Mouse (Mus musculus) gastrocnemius, postnatal 14 days (tissue): ENCODE data around the gene Hmgxb4. TPM values are rescaled to one million over a fixed set of nuclear protein-coding genes. Genes with fewer than 3 reads are reported as not detected.
"Not testable (repeated sequence)": the region's sequence is repeated elsewhere in the genome, so short reads cannot be mapped to it uniquely, and the experiment has no call there.

Experiments used
- DNase-seq: peaks from one replicate; pipeline ENCODE4 v3.0.0; 2021; ENCODE audit warnings: mixed read lengths
- intact Hi-C: fragments of 180-260 bp; cut with DNase I; formaldehyde crosslinking; loops from one replicate; pipeline ENCODE4 v1.15.1; 2025; ENCODE audit warnings: low total_unique reads
- long read RNA-seq, 2 experiments: library from polyadenylated mRNA; stranded (forward); transcript quantifications; one replicate each; pipeline ENCODE4 v2.0.0; 2021
- total RNA-seq, 2 experiments: library from RNA; stranded (reverse); gene quantifications; 2 replicates each; pipeline ENCODE4 v1.2.3; 2021

The Hmgxb4 gene
- 1 to 10 TPM; 8.3 to 9.9 TPM for total RNA-seq
- long read RNA-seq, experiment 1, full-length matches to known transcripts = 3 of 7 reads
- long read RNA-seq, experiment 1, partial matches to known transcripts = 0 of 7 reads
- long read RNA-seq, experiment 1, other reads (novel, unspliced or antisense) = 4 of 7 reads
- long read RNA-seq, experiment 2, partial matches to known transcripts = 1 of 2 reads
- long read RNA-seq, experiment 2, other reads (novel, unspliced or antisense) = 0 of 2 reads

DNA sequence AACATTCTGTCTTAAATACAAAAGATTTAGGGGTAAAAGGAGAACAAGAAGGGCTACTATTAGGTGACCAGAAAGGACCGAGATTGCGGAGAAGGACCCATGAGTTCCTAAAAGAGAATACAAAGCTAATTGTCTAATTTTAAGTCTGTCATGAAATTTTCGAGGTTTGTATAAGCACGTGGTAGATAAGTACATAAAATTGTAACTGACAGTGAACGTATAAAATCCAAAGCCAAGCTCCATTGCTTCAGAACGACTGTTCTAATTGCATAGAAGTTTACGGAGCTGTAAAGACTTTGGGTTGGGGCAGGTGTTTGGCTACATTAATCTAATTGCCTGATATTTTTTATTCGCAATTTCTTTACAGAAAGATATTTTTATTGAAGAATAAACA, at the start of gene Hmgxb4:
Gene Hmgxb4 (plus strand): TSS at position 276 of the 394 bp plus-strand sequence.
- intact Hi-C loops = no loop called here

DNA sequence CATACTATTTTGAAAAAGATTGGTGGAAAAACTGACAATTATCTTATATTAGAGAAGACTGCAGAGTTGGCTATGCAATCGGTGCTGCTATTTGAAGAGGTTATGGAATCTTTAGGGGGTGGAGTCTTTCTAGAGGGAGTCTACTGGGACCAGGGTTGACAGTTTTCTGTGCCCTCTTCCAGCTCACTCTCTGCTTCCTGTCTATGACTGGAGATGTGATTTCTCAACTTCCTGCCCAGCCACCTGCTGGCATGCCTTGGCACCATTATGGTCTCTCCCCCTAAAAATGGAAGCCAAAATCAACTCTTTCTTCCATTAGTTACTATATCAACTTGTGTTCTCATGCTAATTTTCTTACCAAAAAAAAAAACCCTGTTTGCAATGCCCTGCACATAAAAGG, 43.7 kb upstream of the Hmgxb4 start:
- DNase-seq = no peak
- intact Hi-C loops = no loop called here

More for the DNA sequence above, at the start of gene Hmgxb4:
- DNase-seq = no peak

DNA sequence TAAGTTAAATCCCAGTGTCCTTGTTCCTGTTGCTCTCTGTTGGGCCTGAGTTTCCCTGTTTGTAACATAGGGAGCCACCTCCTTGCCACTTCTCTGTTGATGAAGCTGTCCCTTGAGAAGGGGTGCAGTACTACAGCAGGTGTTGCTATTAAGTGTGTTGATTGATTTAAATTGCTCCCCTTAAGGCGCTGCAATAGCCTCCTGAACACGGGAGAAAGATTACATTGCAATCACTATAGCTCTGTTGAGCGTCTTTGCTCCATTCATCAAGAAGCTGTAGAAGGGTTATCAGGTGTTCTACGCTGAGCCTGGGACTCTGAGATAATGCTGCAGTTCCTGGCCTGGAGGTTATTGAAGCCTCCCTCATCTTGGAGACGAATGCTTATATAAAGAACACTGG, 29.2 kb upstream of the Hmgxb4 start:
- intact Hi-C loops = no loop called here
- no peak for DNase-seq

DNA sequence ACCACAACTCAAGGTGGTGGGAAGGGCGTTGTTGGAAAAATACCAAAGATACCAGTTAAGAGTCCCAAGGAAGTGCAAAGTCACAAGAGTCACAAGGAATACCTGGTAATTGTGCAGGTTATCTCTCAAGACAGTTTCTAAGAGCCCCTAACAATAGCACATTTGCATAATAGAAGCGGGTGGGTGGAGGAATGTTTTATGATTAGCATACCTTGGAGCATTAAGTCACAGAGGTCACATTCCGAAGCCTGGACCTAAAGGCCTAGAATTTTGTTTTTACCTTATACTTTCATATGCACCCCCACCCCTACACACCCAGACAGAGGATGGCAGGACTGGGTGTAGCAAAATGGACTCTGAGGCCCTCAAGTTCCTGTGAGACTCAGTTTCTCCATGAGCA, 22.9 kb upstream of the Hmgxb4 start:
- DNase-seq, intact Hi-C loops: not testable (repeated sequence)

DNA sequence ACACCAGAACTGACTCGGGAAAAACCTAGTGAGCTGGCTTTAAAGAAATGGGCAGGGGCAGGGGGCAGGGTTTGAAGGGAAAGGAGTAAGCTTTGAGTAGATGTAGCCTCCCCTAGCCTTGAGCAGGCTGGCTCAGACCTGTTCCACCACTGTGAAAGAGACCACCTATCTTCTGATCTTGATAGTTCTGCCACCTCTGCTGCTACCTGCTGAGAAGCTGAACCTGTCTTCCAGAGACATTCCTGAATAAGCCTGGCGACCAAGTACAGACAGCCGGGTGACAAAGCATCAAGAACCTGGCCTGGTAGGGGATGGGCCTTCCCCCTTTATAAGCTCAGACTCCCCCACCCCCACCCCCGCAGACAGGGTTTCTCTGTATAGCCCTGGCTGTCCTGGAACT, 21.5 kb upstream of the Hmgxb4 start:
- intact Hi-C loops = no loop called here
- DNase-seq = no peak

DNA sequence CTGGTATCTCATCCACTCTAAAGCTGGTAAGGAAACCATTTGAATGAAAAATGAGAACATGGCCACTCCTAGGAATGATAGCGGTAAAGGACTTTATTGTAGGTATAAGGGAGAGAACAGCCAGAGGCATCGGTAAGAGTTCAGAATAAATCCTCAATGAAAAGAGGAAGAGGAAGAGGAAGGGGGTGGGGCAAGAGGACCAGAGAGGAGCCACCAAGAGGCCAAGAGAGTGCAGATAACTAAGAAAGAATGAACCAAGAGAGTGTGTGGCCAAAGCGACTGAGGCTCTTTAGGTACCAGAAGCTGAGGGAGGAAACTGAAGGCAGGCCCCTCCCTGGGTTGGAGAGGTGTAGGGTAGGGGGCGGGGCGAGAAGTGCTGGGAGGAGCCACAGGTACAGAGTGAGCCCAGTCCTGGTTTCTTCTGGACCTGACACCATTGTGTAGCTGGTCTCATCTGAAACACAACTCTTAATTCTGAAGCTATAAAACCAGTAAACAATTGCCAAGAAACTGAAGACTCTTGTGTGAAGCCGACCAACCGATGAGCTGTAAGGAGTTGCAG, 20.8 kb upstream of the Hmgxb4 start:
- no peak for DNase-seq
- intact Hi-C loops = no loop called here

DNA sequence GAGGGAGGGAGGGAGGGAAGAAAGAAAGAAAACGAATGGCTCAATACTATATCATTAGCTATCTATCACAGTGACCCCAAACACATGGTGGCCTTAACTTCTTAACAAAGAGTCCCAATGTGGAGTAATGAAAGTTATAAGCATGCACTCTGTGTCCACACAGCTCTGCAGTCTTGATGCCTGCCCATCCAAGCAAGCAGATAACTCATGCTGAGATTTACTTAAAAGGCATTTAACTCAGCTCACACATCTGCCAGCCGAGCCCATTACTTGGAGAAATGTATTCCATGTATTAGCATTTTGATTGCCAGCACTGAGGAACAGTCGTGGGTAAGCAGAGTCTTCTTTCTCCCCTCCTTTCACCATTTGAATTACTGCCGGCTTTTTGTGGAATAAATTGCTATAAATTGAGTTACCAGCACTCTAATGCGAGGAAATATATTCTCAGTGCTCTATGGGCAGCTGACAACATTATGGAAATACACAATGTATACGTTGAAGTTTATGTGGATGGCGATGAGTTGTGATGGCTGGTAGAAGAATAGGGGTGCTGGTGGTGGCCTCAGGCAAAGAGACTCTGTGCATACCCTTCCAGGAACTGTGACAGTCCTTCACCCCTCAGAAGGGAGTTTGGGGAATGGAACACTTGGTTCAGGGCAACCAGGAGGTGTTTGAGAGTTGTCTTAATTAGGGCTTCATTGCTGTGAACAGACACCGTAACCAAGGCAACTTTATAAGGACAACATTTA, 19.9 kb upstream of the Hmgxb4 start:
- DNase-seq = no peak
- intact Hi-C loops = no loop called here

DNA sequence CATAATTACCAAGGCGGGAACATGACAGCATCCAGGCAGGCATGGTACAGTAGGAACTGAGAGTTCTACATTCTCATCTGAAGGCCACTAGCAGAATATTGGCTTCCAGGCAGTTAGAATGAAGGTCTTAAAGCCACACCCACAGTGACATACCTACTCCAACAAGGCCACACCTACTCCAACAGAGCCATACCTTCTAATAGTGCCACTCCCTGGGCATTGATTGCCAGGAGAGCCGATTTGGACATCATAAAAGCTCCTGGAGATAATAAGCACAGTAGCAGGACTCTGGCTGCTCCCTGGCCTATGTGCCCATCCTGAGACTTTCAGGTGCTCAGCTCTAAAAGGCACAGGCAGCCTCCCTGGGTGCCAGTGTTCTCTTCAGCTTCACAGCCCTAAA, 19.3 kb upstream of the Hmgxb4 start:
- intact Hi-C loops = no loop called here

DNA sequence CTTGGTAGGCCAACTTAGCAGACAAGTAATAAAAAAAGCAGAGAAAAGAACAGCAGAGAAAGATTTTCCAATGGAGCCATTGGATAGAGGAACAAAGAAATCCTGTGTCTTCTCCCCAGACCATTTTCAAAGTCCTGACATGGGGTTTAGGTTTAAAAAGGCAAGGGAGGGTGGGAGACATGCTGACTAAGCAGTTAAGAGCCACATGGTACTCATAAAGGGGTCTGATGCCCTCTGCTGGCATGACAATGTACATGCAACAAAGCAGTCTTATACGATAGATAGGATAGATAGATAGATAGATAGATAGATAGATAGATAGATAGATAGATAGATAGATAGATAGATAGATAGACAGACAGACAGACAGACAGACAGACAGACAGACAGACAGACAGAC, 15.7 kb upstream of the Hmgxb4 start:
- intact Hi-C loops = no loop called here
- DNase-seq = no peak

More for the DNA sequence above, 19.3 kb upstream of the Hmgxb4 start:
- no peak for DNase-seq

DNA sequence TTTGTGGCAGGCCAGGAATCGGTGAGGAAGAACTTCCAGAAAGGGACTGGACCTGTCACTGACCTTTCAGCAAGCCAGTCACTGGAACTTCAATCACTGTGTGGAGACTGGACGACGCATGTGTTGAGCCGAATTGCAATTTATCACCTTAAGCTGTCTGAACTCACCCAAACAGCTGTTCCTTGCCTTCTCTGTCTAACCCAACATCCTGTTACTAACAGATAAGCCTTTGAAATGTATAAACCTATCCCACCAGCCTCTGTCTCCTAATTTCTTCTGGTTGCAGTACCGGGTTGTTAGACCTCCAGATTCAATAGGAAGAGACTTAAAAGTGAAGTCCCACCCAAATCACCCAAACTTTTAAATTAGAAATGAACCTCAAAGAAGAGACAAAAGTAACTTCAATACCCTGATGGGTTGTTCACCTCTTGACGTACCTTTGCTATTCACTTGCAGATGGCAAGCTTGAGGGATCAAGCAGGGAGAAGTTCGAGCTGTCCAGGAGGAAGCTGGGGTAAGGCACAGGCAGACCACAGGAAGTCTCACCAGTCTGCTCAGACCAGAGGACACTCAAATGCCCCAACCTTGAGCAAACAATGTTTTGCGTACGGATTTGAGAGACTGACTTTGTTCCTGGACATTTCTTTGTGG, 13.0 kb upstream of the Hmgxb4 start:
- DNase-seq = no peak
- intact Hi-C loops = no loop called here

DNA sequence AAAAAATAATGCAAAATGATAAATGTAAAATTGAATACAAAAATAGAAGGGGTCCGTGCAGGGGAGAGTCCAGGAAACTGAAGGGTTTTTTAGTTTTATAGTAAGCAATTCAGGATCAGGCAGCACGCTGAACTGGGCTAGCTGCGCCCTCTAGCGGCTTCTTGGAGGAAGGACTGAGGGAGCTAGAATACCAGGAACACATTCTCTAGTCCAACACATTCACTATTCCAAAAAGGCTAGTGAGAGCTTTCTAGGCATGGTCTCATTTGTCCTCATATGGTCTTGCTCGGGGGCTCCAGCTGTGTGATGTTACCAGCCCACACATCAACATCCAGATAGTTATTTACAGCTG, 12.5 kb upstream of the Hmgxb4 start:
- intact Hi-C loops = no loop called here
- peak; percentile 48 for DNase-seq

DNA sequence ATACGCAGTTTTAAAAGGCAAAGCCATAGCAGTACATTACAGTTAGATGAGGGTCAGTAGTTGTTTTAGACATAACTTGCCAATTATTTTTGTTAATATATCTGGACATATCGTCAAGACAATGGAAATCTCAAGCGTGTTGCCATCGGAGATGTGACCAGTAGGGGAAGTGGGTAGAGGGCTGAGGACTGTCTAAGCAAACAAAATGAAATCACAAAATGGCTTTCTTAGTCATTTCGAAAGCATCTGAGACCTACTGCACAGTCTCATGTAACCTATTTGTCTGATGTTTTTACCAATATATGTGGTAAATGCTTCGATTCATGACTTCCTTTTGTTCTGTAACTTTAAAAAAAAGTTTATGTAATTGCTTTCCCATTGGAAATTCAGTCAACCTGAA, 11.3 kb upstream of the Hmgxb4 start:
- intact Hi-C loops = no loop called here

DNA sequence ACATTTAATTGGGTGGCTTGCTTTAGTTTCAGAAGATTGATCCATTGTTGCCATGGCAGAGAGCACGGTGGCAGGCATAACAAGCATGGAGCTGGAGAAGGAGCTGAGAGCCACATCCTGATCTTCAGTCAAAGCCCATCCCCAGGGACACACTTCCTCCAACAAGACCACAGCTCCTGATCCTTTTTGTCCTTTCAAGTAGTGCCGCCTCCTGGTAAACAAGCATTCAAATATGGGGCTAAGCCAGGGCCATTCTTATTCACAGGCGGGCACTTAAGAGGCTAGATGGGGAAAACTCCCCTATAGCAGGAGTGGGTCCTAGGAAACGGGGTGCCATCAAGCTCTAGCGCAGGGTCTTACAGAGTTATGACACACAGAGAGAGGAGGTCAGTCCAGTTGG, 5.7 kb upstream of the Hmgxb4 start:
- DNase-seq = no peak
- intact Hi-C loops = no loop called here

More for the DNA sequence above, 11.3 kb upstream of the Hmgxb4 start:
- DNase-seq = no peak

DNA sequence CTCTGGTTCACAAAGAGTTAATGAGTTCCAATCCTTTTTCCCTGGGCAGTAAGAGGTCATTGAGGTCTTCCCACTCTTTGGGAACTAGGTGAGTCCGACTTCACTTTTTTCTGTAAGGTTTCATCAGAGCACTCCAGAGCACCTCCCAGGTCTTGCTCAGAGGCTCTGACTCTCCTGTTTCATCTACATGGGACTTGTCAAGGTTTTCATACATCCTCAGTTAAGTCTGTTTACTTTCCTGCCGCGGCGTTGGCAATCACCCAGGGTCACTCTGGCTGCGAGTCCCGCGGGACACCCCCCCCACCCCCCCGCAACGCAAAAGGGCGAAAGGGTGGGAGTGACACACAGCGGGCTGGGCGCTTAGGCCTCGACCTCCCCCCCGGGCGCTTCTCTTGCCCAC, 3.1 kb upstream of the Hmgxb4 start:
- intact Hi-C loops = no loop called here
- no peak for DNase-seq

DNA sequence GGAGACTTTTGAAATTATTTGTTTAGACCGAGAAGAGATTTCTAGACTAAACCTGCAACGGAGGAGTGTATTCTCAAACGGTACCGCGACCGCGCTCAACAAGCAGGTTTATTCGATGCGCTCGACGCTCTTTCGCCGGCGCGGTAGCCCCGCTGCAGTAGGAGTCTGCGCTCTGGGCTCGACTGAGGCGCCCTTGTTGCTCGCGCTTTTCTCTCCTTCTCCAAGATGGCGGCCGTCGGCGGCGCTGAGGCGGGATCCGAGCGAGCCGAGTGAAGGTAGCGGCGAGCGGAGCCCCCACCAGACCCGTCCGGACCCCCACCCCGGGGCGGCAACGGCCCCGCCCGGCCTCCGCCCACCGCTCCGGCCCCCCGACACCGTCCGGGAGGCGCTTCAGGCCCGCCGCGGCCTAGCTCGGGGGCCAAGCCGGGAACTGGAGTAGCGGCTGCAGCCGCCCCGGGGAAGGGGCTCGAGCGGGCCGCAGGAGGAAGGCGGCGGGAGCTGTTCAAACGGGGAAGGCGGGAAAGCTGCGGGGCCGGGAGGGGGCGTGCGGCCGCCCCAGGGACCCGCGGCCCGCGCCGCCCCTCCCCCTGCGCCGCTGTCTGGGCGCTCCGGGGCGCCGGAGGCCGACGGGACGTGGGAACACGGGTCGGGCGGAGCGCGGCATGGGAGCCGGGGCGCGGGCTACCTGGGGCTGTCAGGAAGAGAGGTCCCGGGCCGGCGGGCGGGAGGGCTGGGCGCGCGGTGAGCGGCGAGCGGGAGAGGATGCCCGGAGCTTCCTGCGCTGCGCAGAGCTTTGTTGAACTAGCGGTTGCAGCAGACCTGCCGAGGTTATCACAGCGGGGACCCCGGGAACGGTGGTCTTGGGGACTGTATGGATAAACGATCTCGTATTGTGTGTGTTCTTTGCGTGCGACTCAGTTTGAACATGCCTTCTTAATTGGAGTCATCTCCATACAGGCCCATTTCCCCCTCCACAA, 607 bp downstream of the Hmgxb4 start:
- intact Hi-C loops = no loop called here
- peak; percentile 88 for DNase-seq

DNA sequence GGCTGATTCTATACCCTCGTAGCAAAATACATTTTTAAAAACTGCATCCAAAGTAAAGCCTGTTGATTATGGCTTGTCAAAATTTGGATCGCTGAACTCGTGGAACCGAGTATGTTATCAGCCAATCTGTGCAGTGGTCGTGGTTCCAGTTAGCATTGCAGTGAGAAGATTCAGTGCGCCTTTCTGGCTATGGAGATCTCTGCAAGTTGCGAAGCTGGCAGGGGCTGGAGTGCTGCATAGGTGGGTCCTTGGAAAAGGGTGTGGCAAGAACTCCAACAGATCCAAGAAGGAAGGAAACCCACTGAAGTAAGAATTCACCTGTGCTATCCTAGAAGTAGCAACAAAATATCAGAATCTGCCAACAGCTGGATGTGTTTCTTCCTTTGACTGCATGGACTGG, 1.4 kb downstream of the Hmgxb4 start:
- no peak for DNase-seq
- intact Hi-C loops = no loop called here

DNA sequence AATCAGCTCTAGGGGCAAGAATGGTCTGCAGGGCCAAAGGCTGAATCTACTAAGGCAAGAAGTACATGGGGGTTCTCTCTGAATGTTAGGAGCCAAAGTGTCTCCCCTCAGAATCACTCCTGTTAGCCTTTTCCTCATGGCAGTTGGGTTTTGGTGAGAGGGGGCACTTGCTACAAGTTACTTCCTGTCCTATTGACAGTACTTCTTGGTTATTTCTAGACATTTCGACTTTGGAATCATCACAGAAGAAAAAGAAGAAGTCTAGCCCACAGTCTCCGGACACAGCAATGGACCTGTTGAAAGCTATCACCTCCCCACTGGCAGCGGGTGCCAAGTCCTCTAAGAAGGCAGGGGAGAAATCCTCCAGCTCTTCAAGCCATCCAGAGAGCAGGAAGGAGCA, 7.3 kb downstream of the Hmgxb4 start:
- intact Hi-C loops = no loop called here
- no peak for DNase-seq

DNA sequence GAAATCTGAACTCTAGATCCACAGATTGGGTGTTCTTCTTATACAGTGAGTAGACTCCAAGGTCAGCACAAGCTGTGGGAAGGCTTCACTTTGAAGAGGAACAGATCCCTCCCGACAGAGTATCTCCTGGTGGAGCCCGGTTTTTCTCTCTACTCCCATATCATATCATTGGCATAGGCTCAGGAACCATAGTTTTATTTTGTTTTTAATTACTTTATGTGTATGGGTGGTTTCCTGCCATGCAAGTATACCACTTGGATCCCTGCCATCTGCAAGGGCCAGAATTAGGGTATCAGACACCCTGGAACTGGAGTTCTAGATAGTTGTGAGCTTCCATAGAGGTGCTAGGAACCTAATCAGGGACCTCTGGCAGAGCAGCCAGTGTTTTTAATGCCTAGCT, 15.7 kb downstream of the Hmgxb4 start:
- no peak for DNase-seq
- intact Hi-C loops = no loop called here

DNA sequence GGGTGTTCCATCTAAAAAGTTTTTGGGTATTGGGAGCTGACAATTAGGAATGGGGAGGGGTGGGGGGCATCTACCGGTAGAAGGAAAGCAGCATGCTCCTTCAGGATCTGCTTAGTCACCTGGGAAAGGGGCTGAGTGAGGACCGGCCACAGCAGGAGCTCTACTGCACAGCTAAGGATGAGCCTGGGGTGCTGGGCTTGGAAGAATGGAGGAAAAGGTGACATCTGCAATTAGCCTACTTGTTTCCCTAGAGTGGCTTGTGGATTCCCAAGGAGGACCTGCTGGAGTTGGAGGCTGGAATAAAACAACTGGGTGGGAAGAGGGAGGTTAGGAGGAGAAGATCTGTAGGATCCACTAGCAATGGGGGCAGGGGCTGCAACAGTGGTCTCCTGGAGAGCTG, 20.4 kb downstream of the Hmgxb4 start:
- intact Hi-C loops = no loop called here
- no peak for DNase-seq

DNA sequence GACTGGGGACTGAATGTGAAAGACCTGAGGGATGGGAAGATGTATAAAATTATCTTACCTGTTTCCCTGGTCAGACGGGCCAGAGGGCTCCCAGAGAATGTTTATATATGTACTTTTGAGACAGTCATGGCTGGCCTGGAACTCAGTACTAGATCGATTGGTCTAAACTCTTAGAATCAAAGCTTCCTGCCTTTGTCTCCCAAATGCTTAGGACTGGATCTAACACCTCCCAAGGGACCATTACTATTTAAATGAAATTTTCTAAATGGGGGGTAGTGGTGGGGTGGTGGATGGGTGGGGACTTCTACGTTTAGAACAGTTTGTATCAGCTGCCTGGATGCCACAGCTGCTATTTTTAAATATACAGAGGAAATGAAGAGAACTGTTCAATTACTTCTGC, 20.8 kb downstream of the Hmgxb4 start:
- intact Hi-C loops = no loop called here
- DNase-seq = no peak
